Mouse (Mus musculus): ENCODE data around the gene Adamtsl4.
A peak's percentile ranks its signal among the peaks of the same experiment; 100 is the strongest.

DNA sequence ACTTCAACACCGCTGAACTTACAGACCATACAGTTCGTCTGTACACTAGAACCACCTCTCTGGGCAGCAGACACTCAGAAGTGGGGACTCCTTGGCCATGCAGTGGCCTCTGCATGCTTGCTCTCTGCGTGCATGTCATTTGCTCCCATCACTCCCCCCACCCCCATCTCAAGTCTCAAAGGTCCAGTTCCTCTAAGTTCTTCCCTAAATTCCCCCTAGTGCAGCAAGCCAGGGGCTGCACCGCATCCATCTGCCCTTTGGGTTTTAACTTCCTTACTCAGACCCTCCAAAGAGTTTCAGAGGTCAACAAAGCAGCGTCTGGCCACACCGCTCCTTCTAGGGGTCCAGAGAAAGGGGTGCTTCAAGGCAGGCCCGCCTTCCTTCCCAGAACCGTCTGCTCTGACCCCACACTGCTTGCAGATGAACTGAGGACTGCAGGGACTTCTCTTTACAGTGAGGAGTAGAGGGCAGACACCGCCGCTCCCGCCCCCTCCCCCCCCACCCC lies 14.0 kb downstream of the Adamtsl4 start:
- no peak for TF ChIP-seq CTCF (IDR thresholded peaks at IDR 0.05)
- TF ChIP-seq POLR2A (IDR thresholded peaks at IDR 0.05; ENCODE audit: insufficient read depth, low read depth, low read length): peak; percentile 18; the same call in 1 of the 2 replicates
- TF ChIP-seq EP300 (IDR thresholded peaks at IDR 0.05; ENCODE audit: insufficient read depth, low read depth, low read length): no peak
